Mouse (Mus musculus) limb, embryonic 14.5 days (tissue): ENCODE measurements around the gene Anxa3. TPM values are rescaled to one million over a fixed set of nuclear protein-coding genes. Genes with fewer than 3 reads are reported as not detected.

Source experiments
- ATAC-seq: fragments of 200-750 bp; cut with Nextera tagmentation; 2 replicates; pipeline ENCODE4 v1.8.0; 2017; ENCODE audit warnings: low read depth, moderate number of reproducible peaks, moderate TSS enrichment; ENCODE audit not compliant: low FRiP score
- DNase-seq: peaks from one replicate; pipeline ENCODE4 v3.0.0-alpha.2; 2015; ENCODE audit warnings: low spot score
- H3K27ac ChIP-seq: fragments of 300-500 bp; sonication (generic); replicated peaks from 2 replicates; pipeline ENCODE4 v1.5.1; 2014; ENCODE audit warnings: low read depth, mild to moderate bottlenecking, low read length, moderate library complexity, mixed read lengths
- H3K27me3 ChIP-seq: fragments of 300-500 bp; sonication (generic); 2 replicates; pipeline ENCODE4 v1.6.1; 2014; ENCODE audit warnings: low read length, mixed read lengths; ENCODE audit not compliant: control insufficient read depth, insufficient read depth
- H3K36me3 ChIP-seq: fragments of 300-500 bp; sonication (generic); 2 replicates; pipeline ENCODE4 v1.6.1; 2014; ENCODE audit warnings: mild to moderate bottlenecking, low read length, moderate library complexity, mixed read lengths; ENCODE audit not compliant: control insufficient read depth, insufficient read depth
- H3K4me1 ChIP-seq: fragments of 300-500 bp; sonication (generic); 2 replicates; pipeline ENCODE4 v1.6.1; 2014; ENCODE audit warnings: antibody characterized with exemption, low read length, mixed read lengths; ENCODE audit not compliant: control insufficient read depth, insufficient read depth
- H3K4me2 ChIP-seq: fragments of 300-500 bp; sonication (generic); replicated peaks from 2 replicates; pipeline ENCODE4 v1.6.1; 2014; ENCODE audit warnings: low read depth, mild to moderate bottlenecking, low read length, moderate library complexity; ENCODE audit not compliant: severe bottlenecking
- H3K4me3 ChIP-seq: fragments of 300-500 bp; sonication (generic); replicated peaks from 2 replicates; pipeline ENCODE4 v1.5.1; 2014; ENCODE audit warnings: low read length
- H3K9ac ChIP-seq: fragments of 300-500 bp; sonication (generic); 2 replicates; pipeline ENCODE4 v1.6.1; 2014; ENCODE audit warnings: mild to moderate bottlenecking, low read depth, low read length, moderate library complexity; ENCODE audit not compliant: severe bottlenecking
- H3K9me3 ChIP-seq: fragments of 300-500 bp; sonication (generic); 2 replicates; pipeline ENCODE4 v1.6.1; 2016; ENCODE audit warnings: low read length; ENCODE audit not compliant: control insufficient read depth
- POLR2A ChIP-seq: fragments of 200-500 bp; IDR thresholded peaks from 2 replicates; pipeline ENCODE4 v1.8.0; 2012; ENCODE audit warnings: inconsistent platforms, mild to moderate bottlenecking, moderate library complexity, borderline replicate concordance; ENCODE audit not compliant: insufficient read depth, insufficient read length; ENCODE audit errors: extremely low read depth
- WGBS: fragments of 180-500 bp; shearing (Covaris S2); extraction: QIAGEN DNeasy Blood & Tissue Kit; methylation state at CpG from one replicate; pipeline ENCODE4 v1.1.7; 2014; 5-methylcytosine and 5-hydroxymethylcytosine counted together
- polyA plus RNA-seq, 2 experiments: library from polyadenylated mRNA; depleted of rRNA in 1 of 2; stranded (reverse) in 1 of 2; unstranded in 1 of 2; fragments of >200 nt; fragmentation: Nextera tagmentation in 1 of 2; extraction: Ambion mirVana in 1 of 2; gene quantifications; 2 replicates each; pipeline versions ENCODE4 v1.2.1 to v1.2.3; 2012 to 2014

The Anxa3 gene
- polyA plus RNA-seq, 2 experiments: 37.7 to 40.0 TPM

- DNase-seq (no peak), ATAC-seq (no peak)
- no peak overlapping the region for H3K27ac ChIP-seq
- no peaks in the 10 kb centered on the region for H3K27me3 ChIP-seq
- TF ChIP-seq POLR2A: no peak
- no peaks in the 10 kb centered on the region for H3K4me1 ChIP-seq
- H3K9me3 ChIP-seq: no peaks in the 10 kb centered on the region
- WGBS: 39% methylated on average over 3 of the region's 3 CpGs
- no peak overlapping the region for H3K4me3 ChIP-seq
- H3K4me2 ChIP-seq: no peak overlapping the region
- no peaks in the 10 kb centered on the region for H3K36me3 ChIP-seq
- H3K9ac ChIP-seq: no peak overlapping the region
Measured at GRCm38 (mm10) chr5:96848386-96848785, 55.2 kb downstream of the Anxa3 start.

- TF ChIP-seq POLR2A: no peak
- H3K9ac ChIP-seq: no peak overlapping the region
- ATAC-seq: no peak
- 55% methylated on average over 3 of the region's 3 CpGs for WGBS
- H3K4me3 ChIP-seq: no peak overlapping the region
- no peaks in the 10 kb centered on the region for H3K27me3 ChIP-seq
- H3K4me2 ChIP-seq: no peak overlapping the region
- no peak for DNase-seq
- H3K36me3 ChIP-seq: no peaks in the 10 kb centered on the region
- H3K4me1 ChIP-seq: no peaks in the 10 kb centered on the region
- no peaks in the 10 kb centered on the region for H3K9me3 ChIP-seq
- H3K27ac ChIP-seq: no peak overlapping the region
Measured at GRCm38 (mm10) chr5:96849232-96849631, 56.1 kb downstream of the Anxa3 start.

GRCm38 (mm10) chr5:96853451-96853850 lies 60.3 kb downstream of the Anxa3 start:
- 84% methylated on average over 3 of the region's 3 CpGs for WGBS
- H3K9ac ChIP-seq: no peak overlapping the region
- H3K4me1 ChIP-seq: no peaks in the 10 kb centered on the region
- H3K4me2 ChIP-seq: no peak overlapping the region
- no peak for DNase-seq
- no peaks in the 10 kb centered on the region for H3K27me3 ChIP-seq
- no peak overlapping the region for H3K4me3 ChIP-seq
- H3K27ac ChIP-seq: no peak overlapping the region
- no peak for TF ChIP-seq POLR2A
- ATAC-seq: no peak
- H3K36me3 ChIP-seq: no peaks in the 10 kb centered on the region
- H3K9me3 ChIP-seq: no peaks in the 10 kb centered on the region

- ATAC-seq: no peak
- no peak overlapping the region for H3K9ac ChIP-seq
- no peaks in the 10 kb centered on the region for H3K4me1 ChIP-seq
- H3K9me3 ChIP-seq: no peaks in the 10 kb centered on the region
- H3K4me3 ChIP-seq: no peak overlapping the region
- 69% methylated on average over 3 of the region's 3 CpGs for WGBS
- no peaks in the 10 kb centered on the region for H3K36me3 ChIP-seq
- no peaks in the 10 kb centered on the region for H3K27me3 ChIP-seq
- no peak for TF ChIP-seq POLR2A
- H3K4me2 ChIP-seq: no peak overlapping the region
- DNase-seq: peak; percentile 25
- no peak overlapping the region for H3K27ac ChIP-seq
Measured at GRCm38 (mm10) chr5:96854350-96854749, 61.2 kb downstream of the Anxa3 start.

GRCm38 (mm10) chr5:96859938-96860337 lies 66.8 kb downstream of the Anxa3 start:
- H3K9me3 ChIP-seq: no peaks in the 10 kb centered on the region
- no peaks in the 10 kb centered on the region for H3K36me3 ChIP-seq
- no peak overlapping the region for H3K9ac ChIP-seq
- H3K27me3 ChIP-seq: no peaks in the 10 kb centered on the region
- H3K4me3 ChIP-seq: no peak overlapping the region
- 84% methylated on average over 1 of the region's 1 CpGs for WGBS
- no peak overlapping the region for H3K4me2 ChIP-seq
- no peak for DNase-seq
- H3K4me1 ChIP-seq: no peaks in the 10 kb centered on the region
- no peak for TF ChIP-seq POLR2A
- no peak overlapping the region for H3K27ac ChIP-seq
- ATAC-seq: no peak

GRCm38 (mm10) chr5:96867171-96867570 lies 74.0 kb downstream of the Anxa3 start:
- no peak overlapping the region for H3K4me3 ChIP-seq
- H3K36me3 ChIP-seq: no peaks in the 10 kb centered on the region
- H3K4me2 ChIP-seq: no peak overlapping the region
- no peaks in the 10 kb centered on the region for H3K4me1 ChIP-seq
- 71% methylated on average over 4 of the region's 4 CpGs for WGBS
- H3K9me3 ChIP-seq: no peaks in the 10 kb centered on the region
- no peak overlapping the region for H3K27ac ChIP-seq
- H3K9ac ChIP-seq: no peak overlapping the region
- no peak for ATAC-seq
- H3K27me3 ChIP-seq: no peaks in the 10 kb centered on the region
- no peak for TF ChIP-seq POLR2A
- DNase-seq: no peak
